Mouse (Mus musculus): ENCODE results near the gene Kcnma1. TPM values are rescaled to one million over a fixed set of nuclear protein-coding genes. Genes with fewer than 3 reads are reported as not detected.

The Kcnma1 gene
- polyA plus RNA-seq, 1 experiment, result 75.1 TPM

GRCm38 (mm10) chr14:23899462-23899861, 114.8 kb downstream of the Kcnma1 start:
- H3K4me1 ChIP-seq (ENCODE audit: control insufficient read depth, insufficient read depth, low read length), result peaks cover 52% of the 10 kb centered on the region
- WGBS, result 79% methylated on average over 5 of the region's 5 CpGs
- TF ChIP-seq CTCF (IDR thresholded peaks at IDR 0.05; ENCODE audit: insufficient read depth, low read depth, low read length), result no peak
- TF ChIP-seq POLR2A (IDR thresholded peaks at IDR 0.05; ENCODE audit: insufficient read depth, low read depth, low read length), result no peak
- H3K4me3 ChIP-seq (ENCODE audit: insufficient read depth, low read depth, low read length), result no peak overlapping the region
- no peak overlapping the region; the same call in 1 of the 2 replicates for H3K27ac ChIP-seq (ENCODE audit: insufficient read depth, low read depth, low read length)

- WGBS, result 54% methylated on average over 5 of the region's 5 CpGs
- no peak for TF ChIP-seq POLR2A (IDR thresholded peaks at IDR 0.05; ENCODE audit: insufficient read depth, low read depth, low read length)
- no peak for TF ChIP-seq CTCF (IDR thresholded peaks at IDR 0.05; ENCODE audit: insufficient read depth, low read depth, low read length)
- Histone ChIP-seq H3K4me1 (ENCODE audit: control insufficient read depth, insufficient read depth, low read length) (peaks cover 54% of the 10 kb centered on the region), H3K27ac (ENCODE audit: insufficient read depth, low read depth, low read length) (peak overlapping the region; percentile 81), H3K4me3 (ENCODE audit: insufficient read depth, low read depth, low read length) (no peak overlapping the region)
These were observed 116.5 kb downstream of the Kcnma1 start for GRCm38 (mm10) chr14:23897815-23898214.

- H3K4me3 ChIP-seq (ENCODE audit: insufficient read depth, low read depth, low read length), result no peak overlapping the region
- whole genome bisulfite sequencing, result 64% methylated on average over 3 of the region's 3 CpGs
- H3K27ac ChIP-seq (ENCODE audit: insufficient read depth, low read depth, low read length), result no peak overlapping the region
- peaks cover 54% of the 10 kb centered on the region for H3K4me1 ChIP-seq (ENCODE audit: control insufficient read depth, insufficient read depth, low read length)
- TF ChIP-seq POLR2A (IDR thresholded peaks at IDR 0.05; ENCODE audit: insufficient read depth, low read depth, low read length) (no peak), CTCF (IDR thresholded peaks at IDR 0.05; ENCODE audit: insufficient read depth, low read depth, low read length) (no peak)
These were observed 118.3 kb downstream of the Kcnma1 start for GRCm38 (mm10) chr14:23896036-23896435.

- Histone ChIP-seq H3K4me3 (ENCODE audit: insufficient read depth, low read depth, low read length) (no peak overlapping the region), H3K27ac (ENCODE audit: insufficient read depth, low read depth, low read length) (peak overlapping the region; percentile 92), H3K4me1 (ENCODE audit: control insufficient read depth, insufficient read depth, low read length) (peaks cover 20% of the 10 kb centered on the region)
- TF ChIP-seq POLR2A (IDR thresholded peaks at IDR 0.05; ENCODE audit: insufficient read depth, low read depth, low read length), result no peak
- TF ChIP-seq CTCF (IDR thresholded peaks at IDR 0.05; ENCODE audit: insufficient read depth, low read depth, low read length), result no peak
- 58% methylated on average over 4 of the region's 4 CpGs for WGBS
These were observed 128.2 kb downstream of the Kcnma1 start for GRCm38 (mm10) chr14:23886112-23886511.

GRCm38 (mm10) chr14:23885539-23885938, 128.8 kb downstream of the Kcnma1 start:
- WGBS, result 19% methylated on average over 6 of the region's 6 CpGs
- no peak for TF ChIP-seq POLR2A (IDR thresholded peaks at IDR 0.05; ENCODE audit: insufficient read depth, low read depth, low read length)
- no peak for TF ChIP-seq CTCF (IDR thresholded peaks at IDR 0.05; ENCODE audit: insufficient read depth, low read depth, low read length)

GRCm38 (mm10) chr14:23885071-23885470, 129.2 kb downstream of the Kcnma1 start:
- no peak for TF ChIP-seq POLR2A (IDR thresholded peaks at IDR 0.05; ENCODE audit: insufficient read depth, low read depth, low read length)
- TF ChIP-seq CTCF (IDR thresholded peaks at IDR 0.05; ENCODE audit: insufficient read depth, low read depth, low read length), result no peak
- Histone ChIP-seq H3K27ac (ENCODE audit: insufficient read depth, low read depth, low read length) (peak overlapping the region; percentile 89), H3K4me3 (ENCODE audit: insufficient read depth, low read depth, low read length) (no peak overlapping the region), H3K4me1 (ENCODE audit: control insufficient read depth, insufficient read depth, low read length) (peaks cover 20% of the 10 kb centered on the region)
- WGBS, result 60% methylated on average over 4 of the region's 4 CpGs

More at GRCm38 (mm10) chr14:23885539-23885938, 128.8 kb downstream of the Kcnma1 start:
- Histone ChIP-seq H3K4me3 (ENCODE audit: insufficient read depth, low read depth, low read length) (no peak overlapping the region), H3K4me1 (ENCODE audit: control insufficient read depth, insufficient read depth, low read length) (peaks cover 20% of the 10 kb centered on the region), H3K27ac (ENCODE audit: insufficient read depth, low read depth, low read length) (peak overlapping the region; percentile 92)

- H3K4me3 ChIP-seq (ENCODE audit: insufficient read depth, low read depth, low read length), result no peak overlapping the region
- H3K4me1 ChIP-seq (ENCODE audit: control insufficient read depth, insufficient read depth, low read length), result peaks cover 27% of the 10 kb centered on the region
- no peak for TF ChIP-seq CTCF (IDR thresholded peaks at IDR 0.05; ENCODE audit: insufficient read depth, low read depth, low read length)
- no peak for TF ChIP-seq POLR2A (IDR thresholded peaks at IDR 0.05; ENCODE audit: insufficient read depth, low read depth, low read length)
- H3K27ac ChIP-seq (ENCODE audit: insufficient read depth, low read depth, low read length), result no peak overlapping the region
- 79% methylated on average over 1 of the region's 1 CpGs for WGBS
These were observed 132.3 kb downstream of the Kcnma1 start for GRCm38 (mm10) chr14:23882001-23882400.

GRCm38 (mm10) chr14:23879331-23879730, 135.0 kb downstream of the Kcnma1 start:
- Histone ChIP-seq H3K27ac (ENCODE audit: insufficient read depth, low read depth, low read length) (no peak overlapping the region), H3K4me3 (ENCODE audit: insufficient read depth, low read depth, low read length) (no peak overlapping the region), H3K4me1 (ENCODE audit: control insufficient read depth, insufficient read depth, low read length) (peaks cover 15% of the 10 kb centered on the region)
- WGBS, result 92% methylated on average over 3 of the region's 3 CpGs
- TF ChIP-seq POLR2A (IDR thresholded peaks at IDR 0.05; ENCODE audit: insufficient read depth, low read depth, low read length) (no peak), CTCF (IDR thresholded peaks at IDR 0.05; ENCODE audit: insufficient read depth, low read depth, low read length) (no peak)

GRCm38 (mm10) chr14:23877561-23877960, 136.7 kb downstream of the Kcnma1 start:
- TF ChIP-seq CTCF (IDR thresholded peaks at IDR 0.05; ENCODE audit: insufficient read depth, low read depth, low read length) (no peak), POLR2A (IDR thresholded peaks at IDR 0.05; ENCODE audit: insufficient read depth, low read depth, low read length) (no peak)
- Histone ChIP-seq H3K4me3 (ENCODE audit: insufficient read depth, low read depth, low read length) (no peak overlapping the region), H3K4me1 (ENCODE audit: control insufficient read depth, insufficient read depth, low read length) (peaks cover 15% of the 10 kb centered on the region), H3K27ac (ENCODE audit: insufficient read depth, low read depth, low read length) (no peak overlapping the region)
- WGBS, result 80% methylated on average over 5 of the region's 5 CpGs

- H3K27ac ChIP-seq (ENCODE audit: insufficient read depth, low read depth, low read length), result no peak overlapping the region
- H3K4me3 ChIP-seq (ENCODE audit: insufficient read depth, low read depth, low read length), result no peak overlapping the region
- peaks cover 9% of the 10 kb centered on the region for H3K4me1 ChIP-seq (ENCODE audit: control insufficient read depth, insufficient read depth, low read length)
- no peak for TF ChIP-seq CTCF (IDR thresholded peaks at IDR 0.05; ENCODE audit: insufficient read depth, low read depth, low read length)
- WGBS, result 98% methylated on average over 2 of the region's 2 CpGs
These were observed 139.7 kb downstream of the Kcnma1 start for GRCm38 (mm10) chr14:23874545-23874944.

Data from olfactory bulb, adult 2 months (tissue).